Mouse (Mus musculus) hindbrain, embryonic 11.5 days (tissue): ENCODE data around the gene Olfr983. TPM values are rescaled to one million over a fixed set of nuclear protein-coding genes. Genes with fewer than 3 reads are reported as not detected.

Source experiments
- ATAC-seq: fragments of 200-750 bp; cut with Nextera tagmentation; 2 replicates; pipeline ENCODE4 v1.8.0; 2017; ENCODE audit warnings: mild to moderate bottlenecking, moderate TSS enrichment, moderate library complexity; ENCODE audit not compliant: low FRiP score
- DNase-seq: peaks from one replicate; pipeline ENCODE4 v3.0.0-alpha.2; 2015; ENCODE audit warnings: low spot score
- H3K27ac ChIP-seq: fragments of 300-500 bp; sonication (generic); 2 replicates; pipeline ENCODE4 v1.5.1; 2014; ENCODE audit warnings: mild to moderate bottlenecking, low read depth, low read length
- H3K27me3 ChIP-seq: fragments of 300-500 bp; sonication (generic); 2 replicates; pipeline ENCODE4 v1.6.1; 2014; ENCODE audit warnings: mild to moderate bottlenecking, low read length, moderate library complexity, mixed read lengths; ENCODE audit not compliant: control insufficient read depth, insufficient read depth
- H3K36me3 ChIP-seq: fragments of 300-500 bp; sonication (generic); 2 replicates; pipeline ENCODE4 v1.6.1; 2014; ENCODE audit warnings: mild to moderate bottlenecking, low read length, moderate library complexity, mixed read lengths; ENCODE audit not compliant: control insufficient read depth, insufficient read depth
- H3K4me1 ChIP-seq: fragments of 300-500 bp; sonication (generic); replicated peaks from 2 replicates; pipeline ENCODE4 v1.6.1; 2014; ENCODE audit warnings: low read length, mixed read lengths; ENCODE audit not compliant: control insufficient read depth, insufficient read depth
- H3K4me2 ChIP-seq: fragments of 300-500 bp; sonication (generic); replicated peaks from 2 replicates; pipeline ENCODE4 v1.6.1; 2014; ENCODE audit warnings: mild to moderate bottlenecking, low read depth, low read length
- H3K4me3 ChIP-seq: fragments of 300-500 bp; sonication (generic); 2 replicates; pipeline ENCODE4 v1.5.1; 2014; ENCODE audit warnings: low read depth, low read length
- H3K9ac ChIP-seq: fragments of 300-500 bp; sonication (generic); 2 replicates; pipeline ENCODE4 v1.6.1; 2014; ENCODE audit warnings: low read depth, low read length
- H3K9me3 ChIP-seq: fragments of 300-500 bp; sonication (generic); 2 replicates; pipeline ENCODE4 v1.6.1; 2016; ENCODE audit warnings: low read length; ENCODE audit not compliant: control insufficient read depth
- WGBS: fragments of 180-500 bp; shearing (Covaris S2); extraction: QIAGEN DNeasy Blood & Tissue Kit; methylation state at CpG from one replicate; pipeline ENCODE4 v1.1.7; 2014; 5-methylcytosine and 5-hydroxymethylcytosine counted together
- polyA plus RNA-seq: library from polyadenylated mRNA; unstranded; fragments of >200 nt; fragmentation: Nextera tagmentation; extraction: Ambion mirVana; gene quantifications from 2 replicates; pipeline ENCODE4 v1.2.1, GENCODE M21; 2014

The Olfr983 gene
- polyA plus RNA-seq, 1 experiment from 2014 or later, result not detected

DNA sequence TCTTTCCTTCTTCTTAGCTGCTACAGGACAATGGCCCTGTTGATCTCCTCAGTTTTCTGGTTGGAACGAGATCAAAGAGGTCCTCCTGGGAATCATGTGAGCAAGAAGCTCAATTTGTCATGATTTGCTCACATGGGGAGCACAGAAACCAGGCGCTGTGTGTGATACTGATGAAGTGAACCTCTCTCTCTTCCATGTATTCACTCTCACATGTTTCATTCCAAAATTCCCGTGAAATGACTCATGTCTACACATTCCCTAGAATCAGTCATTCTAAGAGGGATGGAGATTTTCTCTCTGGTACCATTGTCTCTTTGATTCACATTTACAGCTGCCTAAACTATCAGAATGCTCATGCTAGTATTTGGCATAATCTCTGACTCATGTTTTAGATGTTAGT, 1.4 kb upstream of the Olfr983 start:
- Histone ChIP-seq H3K27me3 (no peaks in the 10 kb centered on the region), H3K27ac (no peak overlapping the region), H3K36me3 (no peaks in the 10 kb centered on the region), H3K9me3 (no peaks in the 10 kb centered on the region), H3K4me2 (no peak overlapping the region), H3K9ac (no peak overlapping the region), H3K4me3 (no peak overlapping the region), H3K4me1 (no peaks in the 10 kb centered on the region)
- no peak for ATAC-seq
- 71% methylated on average over 3 of the region's 3 CpGs for WGBS
- DNase-seq, result no peak

DNA sequence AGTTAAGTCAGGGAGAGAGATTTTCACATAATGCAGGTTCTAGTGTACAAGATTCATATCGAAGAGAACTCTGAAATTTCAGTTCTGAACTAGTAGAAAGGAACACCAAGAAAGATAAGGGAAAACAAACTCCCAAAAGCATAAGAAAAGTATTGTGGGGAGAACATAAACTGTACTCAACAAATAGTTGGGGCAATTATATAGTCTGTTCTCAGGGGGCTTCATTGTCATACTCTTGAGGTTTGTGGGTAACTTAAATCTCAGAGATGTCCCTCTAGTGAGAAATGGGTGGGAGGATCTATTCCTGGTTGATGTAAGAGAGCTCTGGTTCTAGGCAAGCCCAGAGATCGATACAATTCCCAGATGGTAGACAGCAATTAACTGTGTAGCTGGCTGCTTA, 19.9 kb downstream of the Olfr983 start, which contains the start of gene Olfr982:
TSS of gene Olfr982 (plus strand) at position 301 of the 400 bp plus-strand sequence.
- no peaks in the 10 kb centered on the region for H3K27me3 ChIP-seq
- H3K9ac ChIP-seq, result no peak within 1 kb of the TSS
- H3K4me3 ChIP-seq, result no peak within 1 kb of the TSS
- 85% methylated on average over 2 of the region's 2 CpGs for WGBS
- no peak within 1 kb of the TSS for H3K27ac ChIP-seq
- H3K9me3 ChIP-seq, result no peaks in the 10 kb centered on the region
- H3K36me3 ChIP-seq, result no peaks in the 10 kb centered on the region
- no peak for ATAC-seq
- H3K4me2 ChIP-seq, result no peak within 1 kb of the TSS
- DNase-seq, result no peak
- no peaks in the 10 kb centered on the region for H3K4me1 ChIP-seq

- ATAC-seq, result no peak
- no peak overlapping the region for H3K4me2 ChIP-seq
These were observed 43.3 kb downstream of the Olfr983 start for GRCm38 (mm10) chr9:40050138-40050537.

More at GRCm38 (mm10) chr9:40050138-40050537, 43.3 kb downstream of the Olfr983 start:
- H3K9ac ChIP-seq, result no peak overlapping the region
- DNase-seq, result no peak
- H3K9me3 ChIP-seq, result no peaks in the 10 kb centered on the region
- 92% methylated on average over 19 of the region's 19 CpGs for WGBS
- H3K36me3 ChIP-seq, result no peaks in the 10 kb centered on the region
- H3K27me3 ChIP-seq, result no peaks in the 10 kb centered on the region
- no peaks in the 10 kb centered on the region for H3K4me1 ChIP-seq
- no peak overlapping the region for H3K4me3 ChIP-seq
- H3K27ac ChIP-seq, result no peak overlapping the region

Other genes with a start within 250 kb of the Olfr983 start
- gene Olfr972, start 227.2 kb downstream of the Olfr983 start, polyA plus RNA-seq, result not detected in 2 replicates
- not detected in 2 replicates for gene Olfr229, start 186.3 kb downstream of the Olfr983 start, polyA plus RNA-seq
- not detected in 2 replicates for gene Olfr974, start 156.1 kb downstream of the Olfr983 start, polyA plus RNA-seq
- not detected in 2 replicates for gene Olfr975, start 141.5 kb downstream of the Olfr983 start, polyA plus RNA-seq
- not detected in 2 replicates for gene Olfr976, start 132.5 kb downstream of the Olfr983 start, polyA plus RNA-seq
- not detected in 2 replicates for gene Olfr978, start 101.5 kb downstream of the Olfr983 start, polyA plus RNA-seq
- gene Olfr979, start 90.1 kb downstream of the Olfr983 start, polyA plus RNA-seq, result not detected in 2 replicates
- gene Olfr980, start 84.0 kb downstream of the Olfr983 start, polyA plus RNA-seq, result not detected in 2 replicates
- gene Olfr981, start 72.1 kb downstream of the Olfr983 start, polyA plus RNA-seq, result not detected in 2 replicates
- gene Olfr982, start 19.8 kb downstream of the Olfr983 start, polyA plus RNA-seq, result not detected in 2 replicates
- gene Olfr984, start 20.6 kb upstream of the Olfr983 start, polyA plus RNA-seq, result not detected in 2 replicates
- gene Olfr985, start 36.6 kb upstream of the Olfr983 start, polyA plus RNA-seq, result not detected in 2 replicates
- gene Tmem225, start 54.5 kb upstream of the Olfr983 start, polyA plus RNA-seq, result not detected in 2 replicates
- not detected in 2 replicates for gene Olfr986, start 87.3 kb upstream of the Olfr983 start, polyA plus RNA-seq
- gene Zfp202, start 98.7 kb upstream of the Olfr983 start, polyA plus RNA-seq, result 5.6 and 8.6 TPM in 2 replicates
- gene Scn3b, start 175.6 kb upstream of the Olfr983 start, polyA plus RNA-seq, result 22.5 and 23.5 TPM in 2 replicates